Mouse (Mus musculus) adrenal gland, postnatal 14 days (tissue): ENCODE measurements around the gene Abhd14a. TPM values are rescaled to one million over a fixed set of nuclear protein-coding genes. Genes with fewer than 3 reads are reported as not detected.
A peak's percentile ranks its signal among the peaks of the same experiment; 100 is the strongest.
"Not testable (repeated sequence)": the region's sequence is repeated elsewhere in the genome, so short reads cannot be mapped to it uniquely, and the experiment has no call there.

Source experiments
- DNase-seq: peaks from one replicate; pipeline ENCODE4 v3.0.0; 2021; ENCODE audit warnings: mixed read lengths
- long read RNA-seq, 2 experiments: library from polyadenylated mRNA; stranded (forward); transcript quantifications; one replicate each; pipeline ENCODE4 v2.0.0; 2021
- total RNA-seq: library from RNA; stranded (reverse); gene quantifications from 2 replicates; pipeline ENCODE4 v1.2.3, GENCODE M21; 2021

The Abhd14a gene
- total RNA-seq: 17.1 and 18.4 TPM in 2 replicates
- long read RNA-seq, experiment 1, transcript Abhd14a-202 (6 exons, 1,262 nt): major isoform, 7 of 32 reads
- long read RNA-seq, experiment 1, partial matches to known transcripts: 0 of 32 reads
- long read RNA-seq, experiment 1, other reads (novel, unspliced or antisense): 25 of 32 reads
- long read RNA-seq, experiment 2, transcript Abhd14a-202 (6 exons, 1,262 nt): major isoform, 6 of 25 reads
- long read RNA-seq, experiment 2, partial matches to known transcripts: 1 of 25 reads
- long read RNA-seq, experiment 2, other reads (novel, unspliced or antisense): 17 of 25 reads

GRCm38 (mm10) chr9:106447348-106447747 lies at the start of gene Abhd14a, which contains the start of gene Abhd14b:
Gene Abhd14a (minus strand): TSS chr9:106447678.
Gene Abhd14b (plus strand): TSS chr9:106447459.
- peak; percentile 98 for DNase-seq

GRCm38 (mm10) chr9:106487602-106488001 lies 40.1 kb upstream of the Abhd14a start:
- DNase-seq: not testable (repeated sequence)

DNA sequence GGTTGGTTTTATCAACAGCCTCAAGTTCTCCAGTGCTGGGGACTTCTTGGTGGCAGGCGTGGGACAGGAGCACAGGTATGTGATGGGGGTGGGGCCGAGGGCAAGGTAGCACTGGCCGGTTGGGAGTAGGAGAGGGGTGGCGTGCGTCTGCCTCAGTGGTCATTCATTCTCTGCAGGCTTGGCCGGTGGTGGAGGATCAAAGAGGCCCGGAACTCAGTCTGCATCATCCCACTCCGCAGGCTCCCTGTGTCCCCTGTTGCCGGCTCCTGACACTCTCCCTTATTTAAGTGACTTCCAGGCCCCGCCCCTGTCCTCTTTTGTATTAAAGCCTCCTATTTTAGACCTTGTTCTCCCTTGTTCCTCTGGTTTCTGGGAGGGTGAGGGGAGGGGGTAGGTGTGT lies 37.6 kb upstream of the Abhd14a start:
- no peak for DNase-seq

- no peak for DNase-seq
Measured at GRCm38 (mm10) chr9:106483606-106484005, 36.1 kb upstream of the Abhd14a start.

- no peak for DNase-seq
Measured at GRCm38 (mm10) chr9:106483136-106483535, 35.7 kb upstream of the Abhd14a start.

GRCm38 (mm10) chr9:106482578-106483115 lies 35.2 kb upstream of the Abhd14a start:
- DNase-seq: no peak

GRCm38 (mm10) chr9:106481676-106482075 lies 34.2 kb upstream of the Abhd14a start:
- DNase-seq: no peak

GRCm38 (mm10) chr9:106481075-106481474 lies 33.6 kb upstream of the Abhd14a start:
- DNase-seq: no peak

DNA sequence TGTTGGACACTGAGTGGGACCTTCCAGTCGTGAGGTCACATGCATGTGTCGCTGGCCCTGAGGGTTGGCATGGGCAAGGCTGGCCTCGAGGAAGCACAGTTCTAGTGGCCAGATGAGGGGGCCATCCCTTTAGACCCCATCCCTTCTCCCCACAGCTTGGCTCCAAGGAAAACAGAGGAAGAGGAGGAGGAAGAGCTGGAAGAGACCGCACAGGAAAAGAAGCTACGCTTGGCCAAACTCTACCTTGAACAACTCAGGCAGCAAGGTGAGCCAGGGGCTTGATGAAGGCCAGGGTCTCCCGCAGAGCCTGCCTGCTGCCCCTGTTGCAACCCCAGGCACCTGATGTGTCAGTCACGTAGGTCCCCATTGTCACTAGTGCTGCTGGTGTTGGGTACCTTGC lies 33.1 kb upstream of the Abhd14a start:
- no peak for DNase-seq

- DNase-seq: no peak
Measured at GRCm38 (mm10) chr9:106478101-106478500, 30.6 kb upstream of the Abhd14a start.

DNA sequence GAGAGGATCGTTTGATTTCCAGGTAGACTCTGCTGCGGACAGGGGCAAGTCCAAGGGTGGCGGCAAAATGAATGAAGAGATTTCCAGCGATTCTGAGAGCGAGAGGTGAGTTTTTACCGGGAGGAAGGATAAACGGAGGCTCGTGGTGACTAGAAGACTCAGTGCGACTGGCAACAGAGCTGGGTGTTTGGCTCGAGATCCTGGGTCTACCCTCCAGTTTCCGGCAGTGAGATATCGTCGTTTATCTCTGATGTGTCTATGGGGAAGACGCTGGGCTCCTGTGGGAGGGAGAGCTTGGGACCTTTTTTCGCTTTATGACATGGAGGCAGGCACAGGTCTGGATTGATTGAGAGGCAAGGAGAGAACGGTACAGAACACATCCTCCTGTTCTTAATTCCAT lies 30.2 kb upstream of the Abhd14a start:
- no peak for DNase-seq

DNA sequence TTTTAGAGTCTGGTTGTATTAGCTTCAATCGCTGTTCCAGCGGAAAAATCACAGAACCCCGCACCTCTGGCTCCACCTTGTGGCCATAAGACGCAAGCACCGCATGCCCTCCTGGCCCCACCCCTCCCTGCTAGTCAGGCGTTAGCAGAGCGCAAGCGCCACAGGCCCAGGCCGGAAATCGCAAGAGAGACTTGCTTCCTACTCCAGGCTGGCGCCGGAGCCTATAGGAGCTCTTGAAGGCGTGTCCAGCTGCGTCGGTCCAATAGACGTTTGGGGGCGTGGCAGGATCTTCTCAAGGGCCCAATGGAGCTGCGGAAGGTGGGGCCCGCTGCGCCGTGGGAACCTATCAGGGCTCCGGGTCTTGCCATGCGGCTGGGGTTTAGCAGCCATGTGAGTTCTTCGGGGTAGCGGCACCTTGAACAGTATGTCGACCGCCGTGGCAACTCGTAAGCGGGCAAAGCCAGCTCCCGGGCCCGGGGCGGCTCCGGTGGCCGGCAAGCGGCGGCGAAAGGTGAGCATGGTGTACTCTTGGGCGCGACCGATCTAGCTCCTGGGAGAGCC lies 29.5 kb upstream of the Abhd14a start, which contains the start of gene Parp3:
TSS of gene Parp3 (minus strand) at position 26 of the 561 bp plus-strand sequence.
- DNase-seq: peak; percentile 99

DNA sequence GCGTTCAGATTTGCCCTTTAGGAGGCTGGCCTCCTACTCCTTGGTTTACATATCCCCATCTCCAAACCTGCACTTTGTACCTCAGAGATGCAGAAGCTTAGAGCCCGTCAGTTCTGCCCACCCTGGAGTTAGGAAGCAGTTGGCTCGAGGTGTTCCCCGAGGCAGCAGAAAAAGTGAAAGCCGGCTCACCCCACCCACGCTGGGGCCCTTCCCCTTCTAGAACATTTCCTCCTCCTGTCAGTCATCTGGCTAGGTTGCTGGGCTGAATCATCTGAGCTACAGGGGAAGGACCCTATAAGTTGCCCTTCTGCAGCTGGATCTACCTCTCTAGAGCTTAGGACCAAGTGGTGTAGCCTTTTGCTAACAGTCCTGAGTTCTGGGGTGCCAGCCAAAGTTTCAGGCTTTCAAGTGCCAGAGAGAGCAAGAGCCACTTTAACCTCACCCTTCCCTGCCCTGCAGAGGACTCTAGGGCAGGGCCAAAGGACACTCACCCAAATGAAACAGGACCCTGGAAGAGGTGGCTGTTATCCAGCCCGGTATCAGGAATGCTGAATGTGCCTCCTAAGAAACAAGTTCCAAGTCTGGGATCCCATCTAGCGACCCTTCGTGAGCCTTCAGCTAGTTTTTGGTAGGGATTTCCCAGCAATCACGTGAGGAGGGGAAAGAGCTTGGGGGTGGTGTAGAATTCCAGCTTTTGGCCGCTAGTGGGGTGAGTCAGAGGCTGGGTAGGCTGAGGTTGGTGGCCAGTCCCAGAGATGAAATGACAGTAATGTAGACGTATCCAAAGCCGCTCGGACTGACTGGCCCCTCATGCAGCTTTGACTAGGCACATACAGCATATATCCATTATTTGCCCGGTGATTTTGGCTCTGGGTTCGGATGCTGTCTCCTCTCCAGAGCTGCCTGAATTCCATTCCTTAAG lies 28.8 kb upstream of the Abhd14a start:
- DNase-seq: peak; percentile 82

- DNase-seq: no peak
Measured at GRCm38 (mm10) chr9:106475663-106476001, 28.2 kb upstream of the Abhd14a start, which contains the start of gene Rrp9. Gene Rrp9 (plus strand): TSS chr9:106475963.

- peak; percentile 49 for DNase-seq
Measured at GRCm38 (mm10) chr9:106475046-106475445, 27.6 kb upstream of the Abhd14a start.

DNA sequence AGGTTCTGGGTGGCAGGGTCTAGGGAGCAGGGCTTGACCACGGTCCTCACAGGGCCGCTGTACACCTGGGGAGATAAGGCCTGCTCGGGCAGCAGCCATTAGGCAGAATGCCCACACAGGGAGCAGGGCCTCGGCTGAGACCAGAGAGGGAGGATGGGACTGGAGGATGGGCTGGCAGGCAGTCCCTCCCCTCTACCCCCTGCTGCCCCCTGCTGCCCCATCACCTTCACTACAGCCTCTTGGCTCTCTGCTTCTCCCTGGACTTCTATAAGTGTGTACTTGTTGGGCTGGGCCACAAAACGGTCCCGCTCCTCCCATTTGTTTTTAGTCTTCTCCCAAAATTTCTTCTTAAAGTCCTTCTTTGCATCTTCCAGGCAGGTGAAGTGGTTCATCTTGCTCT lies 27.0 kb upstream of the Abhd14a start:
- DNase-seq: peak; percentile 90

DNA sequence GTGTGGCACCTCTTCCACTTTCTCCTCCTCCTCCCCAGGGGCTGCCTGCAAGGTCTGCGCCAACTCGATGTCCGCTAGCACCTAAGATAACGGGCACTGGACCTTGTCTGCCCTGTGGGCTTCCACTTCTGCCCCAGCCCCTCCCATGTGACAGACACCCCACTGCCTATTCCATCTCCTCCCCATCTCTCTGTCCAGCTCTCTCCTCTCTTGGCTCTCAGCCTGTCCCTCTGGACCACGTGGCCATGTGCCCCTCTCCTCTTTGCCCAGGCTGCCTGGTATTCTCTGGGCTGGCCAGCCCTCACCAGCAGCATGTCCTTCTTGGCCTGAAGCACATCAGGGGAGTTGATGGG lies 26.3 kb upstream of the Abhd14a start:
- peak; percentile 4 for DNase-seq

DNA sequence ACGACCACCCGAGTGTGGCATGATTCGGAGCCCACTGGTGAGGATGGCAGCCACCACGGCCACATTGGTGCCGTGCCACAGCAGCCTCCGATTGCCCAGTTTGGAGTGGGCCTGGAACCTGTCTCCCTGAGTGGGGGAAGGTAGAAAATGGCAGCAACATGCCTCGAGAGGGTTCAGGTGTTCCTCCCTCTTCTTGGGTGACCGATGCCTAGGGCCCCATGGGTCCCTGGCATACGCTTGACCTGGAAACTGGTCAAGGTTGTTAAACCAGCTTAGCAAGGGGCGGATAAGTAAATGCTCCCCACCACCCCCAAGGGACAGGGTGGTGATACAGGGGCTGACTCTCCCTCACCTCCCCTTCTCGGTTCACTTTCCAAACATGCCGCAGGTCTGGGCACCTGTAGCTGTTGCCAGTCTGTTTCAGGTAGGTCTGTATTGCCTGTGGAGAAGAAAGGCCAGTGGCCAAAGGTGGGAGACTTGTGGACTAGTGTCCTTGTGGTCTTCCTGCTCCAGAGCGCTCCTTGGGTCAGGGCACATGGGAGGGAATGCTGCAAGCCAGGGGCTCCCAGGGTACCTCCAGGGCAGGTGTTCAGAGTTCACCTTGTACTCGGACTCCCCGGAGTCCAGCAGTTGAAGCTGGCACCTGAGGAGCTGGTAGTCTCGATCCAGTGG lies 25.7 kb upstream of the Abhd14a start:
- DNase-seq: peak; percentile 4

GRCm38 (mm10) chr9:106472321-106472720 lies 24.8 kb upstream of the Abhd14a start:
- DNase-seq: peak; percentile 12

DNA sequence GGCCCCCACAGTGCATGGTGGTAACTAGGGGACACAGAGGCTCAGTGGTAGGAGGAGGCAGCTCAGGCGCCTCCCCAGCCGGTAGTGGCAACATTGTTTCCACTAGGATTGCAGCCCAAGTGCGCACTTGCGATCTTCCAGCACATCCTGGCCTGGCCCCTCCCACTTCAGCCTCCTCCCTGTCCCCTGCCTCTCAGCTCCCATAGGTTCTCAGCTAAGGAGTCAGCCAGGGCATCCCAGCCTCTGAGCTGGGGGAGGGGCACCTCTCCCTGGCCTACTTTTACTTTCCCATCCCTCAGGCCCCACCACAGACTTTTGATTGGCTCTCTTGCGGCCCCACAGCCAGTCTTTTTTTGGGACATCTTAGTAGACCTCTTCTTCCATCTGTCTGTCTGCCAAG lies 24.4 kb upstream of the Abhd14a start:
- peak; percentile 78 for DNase-seq

DNA sequence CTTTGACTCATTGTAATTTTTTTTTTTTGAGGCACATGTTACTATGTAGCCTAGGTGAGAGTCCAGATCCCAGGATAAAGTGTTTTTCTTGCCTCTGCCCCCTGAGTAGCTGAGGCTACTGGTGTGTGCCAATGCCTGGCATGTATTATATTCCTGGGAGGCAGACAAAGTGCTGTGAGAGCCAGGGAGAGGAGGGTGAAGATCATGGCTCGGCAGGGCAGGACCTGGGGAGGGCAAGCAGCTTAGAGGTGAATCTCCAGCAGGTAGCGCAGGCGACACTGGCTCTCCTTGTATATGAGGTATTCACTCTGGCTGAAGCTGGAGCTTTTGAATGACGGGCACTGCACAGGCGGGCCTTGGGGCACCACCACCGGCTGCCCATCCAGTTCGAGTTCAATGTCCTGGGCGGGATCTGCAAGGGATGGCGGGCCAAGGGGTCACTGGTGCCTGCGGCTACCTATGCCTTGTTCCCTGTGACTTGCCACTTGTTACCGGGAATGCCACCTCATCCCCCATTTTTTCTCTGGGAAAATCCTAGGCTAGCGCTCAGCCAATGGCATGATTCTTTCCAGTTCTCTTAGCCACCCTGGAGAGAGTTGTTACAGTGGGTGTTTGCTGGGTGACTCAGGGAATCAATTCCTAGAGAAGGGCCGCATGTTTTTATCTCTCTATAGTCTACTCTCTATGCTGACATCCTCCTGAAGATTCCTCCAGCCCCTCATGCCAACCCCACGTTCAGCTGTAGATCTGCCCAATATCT lies 23.7 kb upstream of the Abhd14a start:
- peak; percentile 12 for DNase-seq
